ENCODE assay signal across 11 mouse cellular contexts in the genomic region with DNA sequence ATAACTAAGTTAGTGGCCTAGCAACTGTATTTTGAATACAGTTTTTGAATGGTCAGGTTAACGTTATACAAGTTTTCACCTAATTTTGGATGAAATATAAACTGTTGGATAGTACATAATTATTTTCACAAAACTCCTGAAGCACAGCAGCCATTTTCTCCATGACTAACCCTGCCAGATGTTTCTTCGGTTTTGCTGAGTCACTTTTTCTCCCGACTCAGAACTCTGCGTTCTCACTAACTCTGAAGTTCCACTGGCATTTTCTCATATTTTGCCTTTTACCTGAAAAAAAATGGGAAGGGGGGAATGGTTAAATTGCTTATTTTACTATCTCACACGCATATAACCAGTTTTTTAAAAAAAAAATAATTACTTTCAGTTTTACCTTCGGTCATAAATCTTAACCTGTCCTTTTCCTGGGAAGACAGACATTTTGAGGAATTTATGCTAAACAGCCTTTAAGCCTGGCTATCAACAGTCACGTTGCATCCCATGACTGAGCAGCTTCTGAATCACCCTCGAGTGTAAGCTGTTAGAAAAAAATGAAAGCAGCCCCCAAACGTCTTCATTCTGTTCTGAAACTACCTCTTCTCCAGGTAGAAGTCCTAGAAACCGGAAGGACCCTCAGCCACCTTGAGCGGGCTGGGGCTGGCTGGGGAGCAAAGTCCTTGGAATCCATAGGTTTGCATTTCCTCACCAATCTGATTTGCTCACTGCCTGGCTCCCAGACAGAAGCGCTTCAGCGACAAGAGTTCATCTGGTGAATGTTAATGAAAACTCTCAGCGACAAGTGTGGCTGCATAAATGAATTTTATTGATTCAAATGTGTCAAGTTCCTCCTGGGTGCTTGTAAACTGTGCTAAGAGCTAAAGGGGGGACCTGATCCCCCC. TPM values are rescaled to one million over a fixed set of nuclear protein-coding genes. Genes with fewer than 3 reads are reported as not detected.
DNase-seq lines count a peak whose midpoint lies in the region; ATAC-seq and TF ChIP-seq lines count a peak whose summit lies in the region.
"Had no signal": no experiment of that assay in that cellular context is flagged by ENCODE, and none has a peak within 500 bp of the region (broad histone marks: within the 10 kb centered on the region; RNA-seq: fewer than 3 reads in every experiment).

No protein-coding gene starts in this region.

- no peaks in the 10 kb centered on the region for H3K36me3 ChIP-seq in liver, embryonic 13.5 days
- no peaks in the 10 kb centered on the region for H3K36me3 ChIP-seq in liver, embryonic 11.5 days (ENCODE audit: control insufficient read depth, insufficient read depth, low read length)
- no peaks in the 10 kb centered on the region for H3K36me3 ChIP-seq in forebrain, embryonic 16.5 days (ENCODE audit: control insufficient read depth, insufficient read depth)
- H3K36me3 ChIP-seq in neural tube, embryonic 15.5 days = no peaks in the 10 kb centered on the region

- H3K4me3 ChIP-seq in gastrocnemius, adult 2 months = peak overlapping the region; percentile 32
- no peak overlapping the region for H3K4me3 ChIP-seq in liver, embryonic 13.5 days (replicated peaks)
- H3K4me3 ChIP-seq in liver, embryonic 11.5 days (ENCODE audit: low read depth, low read length) = no peak overlapping the region
- no peak overlapping the region for H3K4me3 ChIP-seq in forebrain, embryonic 16.5 days (replicated peaks; ENCODE audit: low read length)
- H3K4me3 ChIP-seq in neural tube, embryonic 15.5 days (replicated peaks) = no peak overlapping the region
- H3K4me3 ChIP-seq: erythroblast, embryonic 14.5 days had no signal

- H3K27ac ChIP-seq in gastrocnemius, adult 2 months = 0 out of 2 replicates have a peak overlapping the region, but pooled peaks have one; percentile 32
- no peak overlapping the region for H3K27ac ChIP-seq in liver, embryonic 13.5 days
- H3K27ac ChIP-seq in liver, embryonic 11.5 days (ENCODE audit: low read depth, low read length) = no peak overlapping the region
- no peak overlapping the region for H3K27ac ChIP-seq in forebrain, embryonic 16.5 days (ENCODE audit: low read length)
- 0 out of 2 replicates have a peak overlapping the region, but pooled peaks have one; percentile 24 for H3K27ac ChIP-seq in neural tube, embryonic 15.5 days (replicated peaks)
- H3K27ac ChIP-seq: liver, embryonic 14.5 days had no signal

- intact Hi-C loops in gastrocnemius, adult 2 months (cut with DNase I) = loop anchor here (5.0 to 10.0 kb wide), 3 partner anchors 86 to 184 kb away; no protein-coding TSS in a partner anchor
- intact Hi-C loops in gastrocnemius, postnatal 36 days (cut with DNase I) = no loop called here

- no peaks in the 10 kb centered on the region for H3K9me3 ChIP-seq in liver, embryonic 13.5 days (replicated peaks)
- H3K9me3 ChIP-seq in liver, embryonic 11.5 days (ENCODE audit: control insufficient read depth, low read length) = no peaks in the 10 kb centered on the region
- no peaks in the 10 kb centered on the region for H3K9me3 ChIP-seq in forebrain, embryonic 16.5 days (ENCODE audit: control insufficient read depth, low read length)
- H3K9me3 ChIP-seq in neural tube, embryonic 15.5 days (replicated peaks) = no peaks in the 10 kb centered on the region

- TF ChIP-seq CTCF in gastrocnemius, adult 2 months (IDR thresholded peaks at IDR 0.05) = no peak

- ATAC-seq in liver, embryonic 13.5 days (ENCODE audit: low read depth) = no peak
- ATAC-seq in liver, embryonic 11.5 days (replicated peaks; ENCODE audit: low FRiP score) = no peak
- no peak for ATAC-seq in forebrain, embryonic 16.5 days
- no peak for ATAC-seq in neural tube, embryonic 15.5 days (ENCODE audit: low FRiP score)

- no peak overlapping the region for H3K9ac ChIP-seq in liver, embryonic 13.5 days
- no peak overlapping the region for H3K9ac ChIP-seq in liver, embryonic 11.5 days (ENCODE audit: low read depth, low read length)
- no peak overlapping the region for H3K9ac ChIP-seq in forebrain, embryonic 16.5 days (replicated peaks; ENCODE audit: low read depth, low read length)
- H3K9ac ChIP-seq in neural tube, embryonic 15.5 days (replicated peaks) = no peak overlapping the region
- H3K9ac ChIP-seq: liver, embryonic 14.5 days had no signal

- H3K27me3 ChIP-seq in liver, embryonic 13.5 days = peaks cover 43% of the 10 kb centered on the region
- H3K27me3 ChIP-seq in liver, embryonic 11.5 days (replicated peaks; ENCODE audit: control insufficient read depth, insufficient read depth, low read length) = peaks cover 31% of the 10 kb centered on the region
- H3K27me3 ChIP-seq in forebrain, embryonic 16.5 days (replicated peaks; ENCODE audit: control insufficient read depth, insufficient read depth, low read length) = no peaks in the 10 kb centered on the region
- H3K27me3 ChIP-seq in neural tube, embryonic 15.5 days (replicated peaks) = 0 out of 2 replicates have a peak, but pooled peaks cover 2% of the 10 kb centered on the region

- DNase-seq in gastrocnemius, adult 2 months = no peak
- no peak for DNase-seq in gastrocnemius, postnatal 36 days
- no peak for DNase-seq in liver, embryonic 13.5 days
- DNase-seq in liver, embryonic 11.5 days (ENCODE audit: low spot score) = no peak
- DNase-seq in embryo, embryonic 10 days (ENCODE audit: low spot score) = no peak
- no peak for DNase-seq in adrenal gland, postnatal 36 days
- DNase-seq: kidney, adult 8-10 months had no signal

- H3K4me2 ChIP-seq in liver, embryonic 13.5 days = peak overlapping the region; percentile 28
- no peak overlapping the region; the same call in 1 of the 2 replicates for H3K4me2 ChIP-seq in liver, embryonic 11.5 days
- H3K4me2 ChIP-seq in forebrain, embryonic 16.5 days (ENCODE audit: low read length) = 0 out of 2 replicates have a peak overlapping the region, but pooled peaks have one; percentile 2
- H3K4me2 ChIP-seq in neural tube, embryonic 15.5 days = peak overlapping the region; percentile 34

- WGBS in liver, embryonic 13.5 days (ENCODE audit: insufficient replicate concordance) = 33% methylated on average over 14 of the region's 14 CpGs
- 40% methylated on average over 14 of the region's 14 CpGs for WGBS in liver, embryonic 11.5 days
- WGBS in forebrain, embryonic 16.5 days = 48% methylated on average over 14 of the region's 14 CpGs
- 36% methylated on average over 14 of the region's 14 CpGs for WGBS in neural tube, embryonic 15.5 days

- peaks cover 16% of the 10 kb centered on the region for H3K4me1 ChIP-seq in liver, embryonic 13.5 days (replicated peaks)
- no peaks in the 10 kb centered on the region; the same call in 1 of the 2 replicates for H3K4me1 ChIP-seq in liver, embryonic 11.5 days (replicated peaks; ENCODE audit: control insufficient read depth, insufficient read depth, low read length)
- H3K4me1 ChIP-seq in forebrain, embryonic 16.5 days (replicated peaks; ENCODE audit: control insufficient read depth, insufficient read depth, low read length) = peaks cover 34% of the 10 kb centered on the region
- H3K4me1 ChIP-seq in neural tube, embryonic 15.5 days = peaks cover 33% of the 10 kb centered on the region

RNA-seq across cellular contexts. Expression of gene F3, which starts 2.3 kb away (rescaled TPM):
- 1 to 10 TPM; 5.7 to 6.1 TPM for total RNA-seq in gastrocnemius, adult 2 months (2021)
- 1 to 10 TPM; 4.7 to 5.0 TPM for total RNA-seq in gastrocnemius, postnatal 36 days (2021)
- 0.48 and 0.52 TPM in 2 replicates for polyA plus RNA-seq in liver, embryonic 13.5 days (2015; fragmentation: Nextera tagmentation; extraction: Ambion mirVana)
- 1.7 and 2.3 TPM in 2 replicates for polyA plus RNA-seq in liver, embryonic 11.5 days (2014; fragmentation: Nextera tagmentation; extraction: Ambion mirVana)
- 9.1 and 9.5 TPM in 2 replicates for polyA plus RNA-seq in forebrain, embryonic 16.5 days (2015; fragmentation: Nextera tagmentation; extraction: Ambion mirVana)
- 7.7 and 9.3 TPM in 2 replicates for polyA plus RNA-seq in neural tube, embryonic 15.5 days (2015; fragmentation: Nextera tagmentation; extraction: Ambion mirVana)
- 10 to 100 TPM; 11.1 to 12.5 TPM for total RNA-seq in adrenal gland, postnatal 36 days (2021)
- polyA plus RNA-seq: erythroblast, embryonic 14.5 days had no signal

RNA-seq across cellular contexts. Expression of gene 4930432M17Rik, which starts 50.5 kb away (rescaled TPM):
- total RNA-seq in gastrocnemius, adult 2 months (2021) = not detected
- not detected for total RNA-seq in gastrocnemius, postnatal 36 days (2021)
- polyA plus RNA-seq in liver, embryonic 13.5 days (2015; fragmentation: Nextera tagmentation; extraction: Ambion mirVana) = not detected in 2 replicates
- polyA plus RNA-seq in liver, embryonic 11.5 days (2014; fragmentation: Nextera tagmentation; extraction: Ambion mirVana) = not detected in 2 replicates
- not detected in 2 replicates for polyA plus RNA-seq in forebrain, embryonic 16.5 days (2015; fragmentation: Nextera tagmentation; extraction: Ambion mirVana)
- not detected in 2 replicates for polyA plus RNA-seq in neural tube, embryonic 15.5 days (2015; fragmentation: Nextera tagmentation; extraction: Ambion mirVana)
- total RNA-seq in adrenal gland, postnatal 36 days (2021) = not detected
- polyA plus RNA-seq: erythroblast, embryonic 14.5 days; liver, embryonic 14.5 days had no signal

Comparison
In these comparisons a context has a peak if more than half of its experiments do, and no peak if none do; other contexts are left out.
1. H3K27ac ChIP-seq: peak in gastrocnemius, adult 2 months (single experiment) and neural tube, embryonic 15.5 days (single experiment); none in liver, embryonic 13.5 days (single experiment), liver, embryonic 11.5 days (single experiment) and forebrain, embryonic 16.5 days (single experiment).